Mouse (Mus musculus): ENCODE data around the gene Hcn2.
A peak's percentile ranks its signal among the peaks of the same experiment; 100 is the strongest.

The Hcn2 gene

DNA sequence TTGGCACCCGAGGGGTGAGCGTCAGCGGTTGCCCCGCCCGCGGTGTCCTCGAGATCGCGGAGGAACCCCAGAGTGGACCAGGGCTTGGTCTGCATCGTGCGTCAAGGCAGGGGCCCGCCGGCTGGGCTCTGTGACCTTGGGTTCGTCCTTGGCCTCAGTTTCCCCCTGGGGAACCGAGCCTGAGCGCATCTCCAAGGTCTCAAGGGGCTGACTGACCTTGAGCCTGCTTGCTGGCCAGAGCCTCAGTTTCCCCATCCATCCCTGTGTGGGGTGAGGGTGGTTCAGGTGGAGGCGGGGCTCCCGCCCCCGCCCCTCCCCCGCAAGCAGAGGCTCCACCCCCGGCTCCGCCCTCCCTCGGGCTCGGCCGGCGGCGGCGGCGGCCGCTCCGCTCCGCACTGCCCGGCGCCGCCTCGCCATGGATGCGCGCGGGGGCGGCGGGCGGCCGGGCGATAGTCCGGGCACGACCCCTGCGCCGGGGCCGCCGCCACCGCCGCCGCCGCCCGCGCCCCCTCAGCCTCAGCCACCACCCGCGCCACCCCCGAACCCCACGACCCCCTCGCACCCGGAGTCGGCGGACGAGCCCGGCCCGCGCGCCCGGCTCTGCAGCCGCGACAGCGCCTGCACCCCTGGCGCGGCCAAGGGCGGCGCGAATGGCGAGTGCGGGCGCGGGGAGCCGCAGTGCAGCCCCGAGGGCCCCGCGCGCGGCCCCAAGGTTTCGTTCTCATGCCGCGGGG, at the start of gene Hcn2:
TSS of gene Hcn2 (plus strand) at position 381 of the 734 bp plus-strand sequence.
- no peak for DNase-seq (ENCODE audit: low spot score)

DNA sequence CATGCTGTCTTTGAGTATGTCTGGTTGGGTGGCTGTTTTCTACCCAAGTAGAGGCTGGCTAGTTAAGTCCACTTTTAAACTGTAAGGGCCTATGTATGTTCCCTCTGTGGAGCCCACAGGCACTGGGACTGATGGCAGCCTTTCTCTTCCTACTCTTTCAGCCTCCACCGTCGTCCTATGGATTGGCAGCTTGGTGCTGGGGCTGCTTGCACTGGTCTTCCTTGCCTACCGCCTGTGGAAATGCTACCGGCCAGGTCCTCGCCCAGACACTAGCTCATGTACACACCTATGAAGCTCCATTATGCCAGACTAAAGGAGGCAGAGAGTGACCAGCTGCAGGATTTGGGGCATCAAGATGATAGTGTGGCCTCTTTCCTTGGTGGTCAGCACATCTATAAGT, 48.4 kb upstream of the Hcn2 start:
- no peak for DNase-seq (ENCODE audit: low spot score)

GRCm38 (mm10) chr10:79668771-79669575, 47.5 kb upstream of the Hcn2 start, which contains the start of gene Tpgs1:
TSS of gene Tpgs1 (plus strand) at chr10:79669369.
- peak; percentile 83 for DNase-seq (ENCODE audit: low spot score)

DNA sequence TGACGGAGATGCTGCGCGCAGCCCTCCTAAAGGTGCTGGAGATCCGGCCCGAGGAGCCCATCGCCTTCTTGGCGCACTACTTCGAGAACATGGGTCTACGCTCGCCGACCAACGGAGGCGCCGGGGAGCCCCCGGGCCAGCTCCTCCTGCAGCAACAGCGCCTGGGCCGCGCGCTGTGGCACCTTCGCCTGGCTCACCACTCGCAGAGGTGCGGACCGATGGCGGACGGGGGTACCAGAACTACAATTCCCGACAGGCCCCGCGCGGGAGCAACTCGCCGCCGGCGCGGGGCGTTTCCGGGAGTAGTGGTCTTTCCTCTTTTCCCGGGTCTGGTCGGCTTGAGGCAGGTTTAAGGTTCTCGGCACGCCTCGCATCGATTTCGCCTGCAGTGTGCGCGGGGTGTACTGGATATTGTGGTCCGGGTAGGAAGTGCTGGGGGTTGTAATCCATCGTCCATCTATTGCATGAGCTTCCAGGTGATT, 46.8 kb upstream of the Hcn2 start:
- peak; percentile 70 for DNase-seq (ENCODE audit: low spot score)

DNA sequence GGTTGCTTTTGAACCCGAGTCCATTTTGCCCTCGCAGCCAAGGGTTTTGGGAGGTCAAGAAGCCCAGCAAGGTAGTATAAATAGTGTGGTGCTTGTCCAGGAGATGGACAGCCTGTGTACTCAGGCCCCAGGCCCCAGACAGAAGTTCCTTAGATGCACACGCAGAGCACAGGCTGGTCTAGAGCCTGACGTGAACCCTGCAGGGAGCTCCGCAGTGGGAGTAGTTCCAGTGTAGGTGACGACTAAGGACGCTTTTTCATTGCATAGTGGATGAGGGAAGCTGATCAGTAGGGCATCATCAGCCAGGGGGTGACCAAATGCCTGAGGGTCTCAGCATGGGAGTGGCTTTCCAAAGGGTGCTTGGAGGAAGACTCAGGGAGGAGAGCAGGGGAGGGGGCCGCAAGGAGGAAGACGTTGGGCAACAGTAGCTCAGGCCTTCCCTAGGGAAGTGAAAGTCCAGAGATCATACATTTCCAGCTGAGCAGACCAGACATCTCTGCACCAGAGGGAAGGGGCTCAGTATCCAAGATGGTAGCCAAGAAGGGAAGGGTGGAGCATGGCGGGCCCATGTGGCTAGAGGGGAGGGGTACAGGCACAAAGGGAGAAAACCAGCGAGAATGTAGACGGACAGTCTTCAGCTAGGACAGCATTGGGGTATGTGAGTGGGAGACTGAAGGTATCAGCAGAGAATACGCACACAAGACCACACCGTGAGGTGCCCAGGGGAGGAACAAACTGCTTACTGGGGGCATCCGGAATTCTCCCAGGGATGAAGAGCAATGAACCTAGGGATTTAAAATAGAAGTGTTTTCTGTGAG, 46.2 kb upstream of the Hcn2 start:
- DNase-seq (ENCODE audit: low spot score) = no peak

GRCm38 (mm10) chr10:79671396-79672087, 44.9 kb upstream of the Hcn2 start:
- no peak for DNase-seq (ENCODE audit: low spot score)

DNA sequence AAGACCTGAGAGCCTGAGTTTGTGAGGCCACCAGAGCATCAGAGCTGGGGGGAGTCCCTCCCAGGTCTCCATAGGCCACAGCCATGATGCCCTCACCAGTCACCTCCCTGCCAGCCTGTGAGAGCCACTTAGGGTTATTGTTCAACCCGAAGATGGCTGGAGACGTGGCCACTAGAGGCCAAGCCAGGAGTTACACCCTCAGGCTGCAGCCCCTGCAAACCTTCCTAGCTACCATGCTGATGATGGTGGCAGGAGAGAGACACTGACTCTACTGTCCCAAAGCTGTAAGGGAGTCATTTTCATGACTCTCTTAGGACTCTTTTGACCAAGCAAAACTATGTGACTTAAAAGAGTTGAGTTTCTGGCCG, 44.4 kb upstream of the Hcn2 start:
- DNase-seq (ENCODE audit: low spot score) = no peak

DNA sequence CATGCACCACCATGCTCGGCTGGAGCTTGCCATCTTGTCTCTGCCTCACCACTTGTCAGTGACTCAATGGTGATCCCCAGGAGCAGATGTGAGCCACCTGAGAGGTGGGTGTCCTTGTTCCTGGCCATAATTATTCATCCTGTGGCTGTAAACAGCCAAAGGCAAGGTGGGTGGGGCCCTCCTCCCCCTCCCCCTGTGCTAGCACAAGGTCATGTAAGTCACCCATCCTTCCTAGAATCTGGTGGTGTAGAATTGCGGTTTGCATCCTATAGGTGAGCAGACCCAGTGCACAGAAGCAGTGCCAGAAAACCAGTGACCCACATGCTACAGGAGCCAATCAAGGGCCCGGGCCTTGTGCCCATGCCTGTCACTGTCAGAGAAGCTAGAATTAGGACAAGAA, 43.4 kb upstream of the Hcn2 start:
- DNase-seq (ENCODE audit: low spot score) = no peak

- DNase-seq (ENCODE audit: low spot score) = no peak
Observed at GRCm38 (mm10) chr10:79675346-79676035, 40.9 kb upstream of the Hcn2 start.

- no peak for DNase-seq (ENCODE audit: low spot score)
Observed at GRCm38 (mm10) chr10:79680606-79681495, 35.6 kb upstream of the Hcn2 start.

DNA sequence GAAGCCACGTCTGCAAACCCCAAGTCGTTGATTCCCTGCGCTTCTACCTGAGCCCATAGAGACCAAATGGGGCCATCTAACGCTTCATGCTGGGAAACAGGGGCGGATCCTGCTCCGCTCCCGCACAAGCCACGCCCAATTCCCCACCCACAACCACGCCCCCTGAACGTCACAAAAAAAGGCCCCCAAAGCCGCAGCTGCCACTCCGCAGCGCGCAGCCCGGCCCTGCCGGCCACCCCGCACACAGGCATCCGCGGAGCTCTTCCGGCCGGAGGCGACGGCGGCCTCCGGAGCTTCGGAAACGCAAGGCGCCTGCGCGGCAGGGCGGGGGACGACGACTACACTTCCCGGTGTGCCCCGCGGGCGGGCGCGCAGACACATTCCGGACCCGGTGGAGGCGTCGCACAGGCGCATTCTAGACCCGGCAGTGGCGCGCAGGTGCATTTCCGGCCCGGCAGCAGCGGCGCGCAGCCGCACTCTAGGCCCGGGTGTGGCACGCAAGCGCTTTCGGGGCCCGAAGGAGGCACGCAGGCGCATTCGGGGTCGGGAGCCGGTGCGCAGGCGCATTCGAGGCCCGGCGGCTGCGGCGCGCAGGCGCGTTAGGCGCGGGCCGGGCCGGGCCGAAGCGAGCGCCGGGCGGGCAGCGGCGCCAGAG, 34.7 kb upstream of the Hcn2 start, which contains the start of gene Cdc34:
TSS of gene Cdc34 (plus strand) at position 605 of the 655 bp plus-strand sequence.
- peak; percentile 99 for DNase-seq (ENCODE audit: low spot score)

DNA sequence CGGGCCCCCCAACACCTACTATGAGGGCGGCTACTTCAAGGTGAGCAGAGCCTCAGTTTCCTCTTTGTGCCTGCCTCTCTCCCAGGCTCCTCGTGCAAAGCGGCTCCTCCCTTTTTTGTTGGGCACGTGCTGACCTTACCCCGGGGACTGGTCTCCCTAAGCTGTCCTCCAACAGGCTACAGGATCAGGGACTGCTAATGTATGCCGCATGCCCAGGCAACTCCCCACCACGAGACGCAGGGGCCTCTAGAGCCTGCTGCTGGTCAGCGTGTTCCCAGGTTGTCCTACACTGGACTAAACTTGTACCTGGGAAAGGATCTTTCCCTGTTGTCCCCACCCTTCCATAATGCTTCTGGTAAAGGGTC, 33.9 kb upstream of the Hcn2 start:
- DNase-seq (ENCODE audit: low spot score) = no peak

- peak; percentile 60 for DNase-seq (ENCODE audit: low spot score)
Observed at GRCm38 (mm10) chr10:79682916-79683582, 33.4 kb upstream of the Hcn2 start.

GRCm38 (mm10) chr10:79683726-79684640, 32.5 kb upstream of the Hcn2 start:
- no peak for DNase-seq (ENCODE audit: low spot score)

DNA sequence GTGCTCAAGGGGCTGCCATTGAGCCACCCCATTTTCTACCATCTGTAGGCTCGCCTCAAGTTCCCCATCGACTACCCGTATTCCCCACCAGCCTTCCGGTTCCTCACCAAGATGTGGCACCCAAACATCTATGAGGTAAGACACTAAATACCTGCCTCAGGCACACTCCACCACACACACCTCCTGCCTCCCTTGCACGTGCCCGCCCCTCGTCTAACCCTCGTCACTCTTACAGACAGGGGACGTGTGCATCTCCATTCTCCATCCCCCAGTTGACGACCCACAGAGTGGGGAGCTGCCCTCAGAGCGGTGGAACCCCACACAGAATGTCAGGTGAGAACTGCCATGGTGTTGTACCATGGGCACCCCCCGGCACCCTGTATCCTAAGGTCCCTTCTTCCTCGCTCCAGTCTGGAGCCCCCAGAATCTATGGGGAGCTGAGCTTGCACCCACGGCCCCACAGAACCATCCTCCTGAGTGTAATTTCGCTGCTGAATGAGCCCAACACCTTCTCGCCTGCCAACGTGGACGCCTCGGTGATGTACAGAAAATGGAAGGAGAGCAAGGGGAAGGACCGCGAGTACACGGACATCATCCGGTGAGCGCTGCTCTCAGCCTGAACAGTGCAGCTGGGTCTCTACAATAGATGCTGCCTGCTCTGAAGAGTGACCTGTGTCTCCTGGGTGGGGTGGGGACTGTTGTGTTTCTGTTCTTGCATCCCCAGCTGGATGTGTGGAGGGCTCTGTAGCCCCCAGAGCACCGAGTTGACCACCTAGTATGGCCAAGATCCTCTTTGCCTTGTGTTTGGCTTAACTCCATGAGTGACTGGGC, 31.4 kb upstream of the Hcn2 start:
- DNase-seq (ENCODE audit: low spot score) = no peak

DNA sequence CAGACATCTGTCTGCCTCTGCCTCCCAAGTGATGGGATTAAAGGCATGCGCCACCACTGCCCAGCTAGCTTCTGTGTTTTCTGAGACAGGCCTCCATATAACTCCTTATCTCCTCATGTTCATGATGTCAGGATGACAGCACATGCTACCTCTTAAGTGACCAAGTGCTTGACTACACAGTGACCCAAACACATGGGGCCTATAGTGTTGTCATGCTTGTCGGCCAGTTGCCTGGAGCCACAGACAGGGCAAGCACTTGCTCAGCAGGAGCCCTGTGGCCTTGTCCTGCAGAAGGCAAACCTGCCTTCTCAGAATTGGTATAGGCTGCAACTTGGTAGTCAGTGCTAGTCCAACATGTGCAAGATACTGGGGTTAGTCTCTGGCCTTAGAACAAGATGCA, 30.2 kb upstream of the Hcn2 start:
- DNase-seq (ENCODE audit: low spot score) = no peak

DNA sequence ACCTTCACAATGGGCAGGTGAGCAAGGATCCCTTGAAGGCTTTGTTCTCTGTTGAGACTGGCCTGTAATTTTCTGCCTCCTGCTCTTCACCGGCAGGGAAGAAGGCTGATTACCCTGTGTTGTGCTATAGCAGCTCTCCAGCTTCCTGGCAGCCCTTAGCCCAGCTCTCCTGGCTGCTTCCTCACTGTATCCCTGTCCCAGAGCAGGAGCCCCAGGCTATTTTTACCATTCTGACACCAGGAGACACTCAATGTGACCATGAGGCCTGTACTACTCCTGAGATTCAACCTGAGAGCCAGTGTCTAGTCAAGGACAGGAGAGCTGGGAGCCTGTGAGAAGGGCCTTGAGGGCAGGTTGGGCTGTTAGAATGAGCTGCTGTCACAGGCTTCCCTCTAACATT, 29.7 kb upstream of the Hcn2 start:
- no peak for DNase-seq (ENCODE audit: low spot score)

Measured in urinary bladder, postnatal 25 days (tissue).